Mouse (Mus musculus) left cerebral cortex, adult 9 months (tissue): ENCODE results near the gene Cdk18.

Experiments used
- DNase-seq, 2 experiments: peaks; one replicate each; pipeline ENCODE4 v3.0.0; 2022; ENCODE audit warnings: low spot score in 2 of 2

Gene Cdk18

DNA sequence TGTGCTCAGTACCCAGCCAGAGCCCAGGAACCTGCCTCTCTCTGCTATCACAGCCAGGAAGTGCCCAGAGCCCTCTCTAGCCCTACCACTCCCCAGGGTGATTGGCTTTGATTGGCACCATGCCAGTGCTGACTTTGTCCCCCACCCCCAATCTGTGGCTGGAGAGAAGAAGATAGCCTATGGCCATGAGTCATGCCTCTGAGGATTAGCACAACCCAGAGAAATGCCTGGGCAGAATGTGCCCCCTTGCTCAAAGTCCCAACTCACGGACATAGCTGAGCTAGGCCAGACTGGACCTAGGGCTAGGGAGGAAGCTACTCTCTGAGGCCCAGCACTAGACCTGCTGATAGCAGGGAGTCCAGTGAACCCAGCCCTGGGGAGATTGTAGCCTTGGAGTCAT is 10.7 kb upstream of the Cdk18 start:
- no peak for DNase-seq

DNA sequence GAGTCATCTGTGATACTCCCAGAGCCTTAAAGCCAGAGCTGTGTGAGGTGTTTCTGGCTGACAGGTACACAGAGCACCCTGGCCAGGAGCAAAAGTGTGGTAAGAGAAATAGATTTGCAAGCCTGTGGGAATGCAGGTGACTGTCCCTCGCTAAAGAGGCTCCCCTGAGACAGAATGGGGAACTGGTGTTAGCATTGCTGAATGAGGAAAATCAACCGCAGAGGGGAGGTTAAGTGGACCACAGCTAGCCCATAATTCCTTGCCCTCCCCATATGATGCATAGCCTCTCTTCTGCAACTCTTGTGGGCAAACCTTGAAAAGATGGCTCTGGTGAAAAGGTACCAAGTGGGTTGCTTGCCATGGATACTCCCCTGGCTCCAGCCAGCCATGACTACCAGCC is 9.9 kb upstream of the Cdk18 start:
- DNase-seq = no peak

DNA sequence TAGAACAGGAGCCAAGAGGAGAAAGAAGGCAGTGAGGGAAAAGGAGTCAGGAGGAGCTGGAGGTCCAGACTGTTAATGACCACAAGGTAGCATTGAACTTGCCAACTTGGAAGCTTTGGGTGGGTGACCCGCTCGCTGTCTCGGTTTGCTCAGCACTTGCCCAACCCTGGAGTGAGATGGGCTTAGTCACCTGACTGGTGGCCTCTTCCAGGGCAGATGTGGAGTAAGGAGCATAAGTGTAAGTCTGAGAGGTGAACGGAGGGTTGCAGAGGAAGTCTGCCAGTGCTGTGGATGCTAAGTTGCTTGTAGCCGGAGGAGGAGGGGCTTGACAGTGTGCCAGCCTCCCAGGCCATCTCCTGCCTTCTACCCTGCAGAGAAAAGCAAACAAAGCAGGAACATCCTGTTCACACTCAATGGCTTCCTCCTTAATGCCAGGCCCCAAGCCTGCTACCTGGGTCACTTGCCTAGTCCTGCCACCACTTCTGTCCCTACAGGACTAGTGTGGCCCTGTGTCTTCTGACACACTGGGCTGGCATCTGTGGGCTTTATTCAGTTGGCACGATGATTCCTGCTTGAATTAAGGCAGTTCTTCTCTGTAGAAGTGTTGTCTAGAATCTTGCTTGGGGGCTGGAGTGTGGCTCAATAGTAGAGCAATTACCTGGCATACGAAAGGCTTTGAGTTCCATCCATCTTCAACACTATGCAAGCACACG is 6.6 kb upstream of the Cdk18 start:
- no peak for DNase-seq

DNA sequence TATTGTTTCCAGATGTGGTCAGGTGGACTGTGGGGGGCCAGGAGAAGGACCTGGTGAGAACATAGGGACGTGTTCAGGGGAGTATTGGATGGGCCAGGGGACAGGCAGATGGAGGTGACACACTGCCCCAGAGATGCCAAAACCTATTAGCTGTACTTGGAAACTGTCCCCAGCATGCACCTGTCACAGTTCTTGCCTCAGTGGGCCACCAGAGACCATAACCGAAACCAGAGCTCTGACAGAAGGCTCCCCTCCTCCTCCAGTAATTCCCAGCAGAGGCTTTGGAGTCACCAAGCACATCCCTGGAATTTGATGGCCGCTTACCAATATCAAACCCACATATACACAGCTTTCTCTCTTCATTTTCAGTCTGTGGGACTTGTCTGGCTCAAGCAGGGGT is 5.4 kb upstream of the Cdk18 start:
- DNase-seq = no peak

DNA sequence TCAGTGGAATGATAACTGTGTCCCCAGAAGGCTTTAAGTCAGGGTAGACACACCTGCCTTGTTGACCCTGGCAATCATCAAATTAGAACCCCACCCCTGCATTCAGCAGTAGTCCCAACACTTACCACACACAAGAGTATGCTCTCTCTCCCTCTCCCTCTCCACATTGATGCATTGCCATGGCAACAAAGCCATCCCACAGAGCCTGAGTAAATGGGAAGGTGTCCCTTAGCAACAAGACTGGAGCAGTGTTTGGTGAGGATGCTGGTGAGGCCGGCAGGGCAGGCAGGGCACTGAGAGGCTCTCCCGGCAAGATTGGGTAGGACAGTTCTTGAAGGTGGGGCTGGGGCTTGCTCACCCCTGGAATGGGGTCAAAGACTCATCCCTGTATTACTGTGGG is 4.7 kb upstream of the Cdk18 start:
- peak; percentile 52 to 82 for DNase-seq

DNA sequence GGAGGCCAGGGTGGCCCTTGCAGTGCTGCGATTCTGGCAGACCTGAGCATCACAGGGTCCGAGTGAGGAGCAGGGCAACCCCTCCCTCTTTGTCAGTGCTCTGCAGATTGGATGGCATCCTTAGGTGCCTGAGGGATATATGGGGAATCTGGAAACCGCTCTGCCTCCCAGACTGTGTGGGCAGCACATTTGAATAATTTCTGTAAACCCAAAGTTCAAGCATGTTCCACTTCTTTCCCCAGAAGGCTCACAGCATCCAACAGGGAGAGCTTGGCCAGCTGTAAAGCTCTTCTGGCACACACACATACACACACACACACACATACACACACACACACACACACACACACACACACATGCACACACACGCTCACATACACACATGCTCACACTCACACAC is 4.2 kb upstream of the Cdk18 start:
- DNase-seq = peak in 1 of 2 experiments; percentile 64

DNA sequence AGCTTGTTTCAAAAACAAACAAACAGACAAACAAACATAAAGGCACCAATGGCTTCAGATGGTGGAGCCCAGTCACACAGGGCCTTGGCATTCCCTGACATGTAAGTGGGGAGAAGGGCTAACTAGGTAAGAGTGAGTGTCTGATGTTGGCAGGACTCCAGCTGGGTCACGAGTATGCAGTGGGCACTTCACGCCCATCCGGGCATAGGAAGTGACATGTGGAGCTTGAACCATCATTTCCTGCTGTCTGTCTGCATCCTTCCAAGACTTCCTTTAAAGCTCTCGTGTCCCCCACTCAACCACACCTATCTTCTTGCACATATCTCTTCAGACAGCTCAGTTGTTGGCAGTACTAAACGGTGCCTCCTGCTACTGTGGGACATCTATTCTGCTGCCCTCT is 3.6 kb upstream of the Cdk18 start:
- no peak for DNase-seq

DNA sequence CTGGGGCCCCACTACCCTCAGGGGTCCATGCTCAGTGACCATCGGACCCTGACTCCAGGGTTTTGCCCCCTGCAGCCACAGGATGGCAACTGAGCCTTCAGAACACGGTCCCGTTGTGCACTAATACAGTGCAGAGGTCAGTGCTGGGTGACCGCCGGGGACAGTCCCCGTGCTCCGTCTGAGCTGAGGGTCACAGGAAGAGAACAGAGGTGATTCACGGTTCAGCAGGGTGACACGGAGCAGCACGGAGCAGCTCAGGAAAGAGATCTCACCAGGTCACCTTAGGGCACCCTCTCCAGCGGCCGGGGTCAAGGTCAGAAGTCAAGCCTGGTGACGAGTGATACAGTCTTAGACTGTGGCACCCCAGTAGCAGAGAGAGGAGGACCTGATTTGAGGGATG is 2.3 kb upstream of the Cdk18 start:
- no peak for DNase-seq

DNA sequence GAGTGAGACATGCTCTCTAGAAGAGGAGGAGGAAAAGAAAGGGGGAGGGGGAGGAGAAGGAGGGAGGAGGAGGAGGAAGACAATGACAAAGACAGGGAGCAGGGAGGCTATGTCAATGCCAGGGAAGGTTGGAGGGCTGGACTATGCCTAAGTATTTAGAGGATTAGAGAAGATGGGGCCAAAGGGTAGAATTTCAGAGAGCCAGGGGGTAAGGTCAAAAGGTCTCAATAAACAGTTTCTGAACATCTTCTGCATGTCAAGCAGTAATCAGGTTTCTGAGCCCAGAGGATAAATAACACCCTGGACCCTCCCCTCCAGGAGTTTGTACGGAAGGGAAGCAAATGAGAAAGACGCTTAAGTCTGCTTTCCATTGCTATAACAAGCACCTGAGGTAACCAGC is 1.7 kb upstream of the Cdk18 start:
- DNase-seq = no peak

DNA sequence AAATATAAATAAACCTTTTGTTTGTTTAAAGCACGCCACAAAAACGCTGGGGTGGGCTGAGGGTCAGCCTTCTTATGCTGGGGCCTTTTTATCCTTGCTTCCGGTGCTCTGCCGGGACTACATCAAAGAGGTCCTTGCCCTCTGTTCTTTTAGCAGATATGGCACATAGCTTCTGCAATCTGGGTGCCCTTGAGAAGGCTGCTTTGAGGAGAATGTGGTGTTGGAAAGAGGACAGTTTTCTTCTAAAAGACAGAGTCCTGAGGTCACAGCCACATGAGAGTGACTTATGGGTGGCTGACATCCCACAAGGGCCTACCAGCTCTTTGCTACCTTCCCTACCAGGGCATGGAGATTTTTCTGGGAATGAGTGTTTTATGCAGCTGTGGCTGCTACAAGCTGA is 1.1 kb upstream of the Cdk18 start:
- DNase-seq = no peak

DNA sequence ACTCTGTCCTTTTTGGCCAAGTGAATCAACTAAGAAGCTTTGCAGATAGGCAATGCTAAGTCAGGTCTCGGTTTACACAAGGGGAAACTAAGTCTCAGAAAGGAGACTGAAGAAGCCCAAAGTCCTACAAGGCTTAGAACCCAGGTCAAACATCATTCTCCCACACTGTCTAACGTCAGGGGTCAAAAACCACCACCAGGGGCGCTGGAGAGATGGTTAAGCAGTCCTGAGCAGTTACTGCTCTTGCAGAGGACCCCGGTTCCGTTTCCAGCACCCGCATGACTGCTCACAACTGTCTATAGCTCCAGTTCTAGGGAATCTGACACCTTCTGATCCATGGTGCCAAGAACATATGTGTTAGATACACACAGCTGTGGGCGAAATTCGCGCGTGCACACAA is 687 bp upstream of the Cdk18 start:
- no peak for DNase-seq

DNA sequence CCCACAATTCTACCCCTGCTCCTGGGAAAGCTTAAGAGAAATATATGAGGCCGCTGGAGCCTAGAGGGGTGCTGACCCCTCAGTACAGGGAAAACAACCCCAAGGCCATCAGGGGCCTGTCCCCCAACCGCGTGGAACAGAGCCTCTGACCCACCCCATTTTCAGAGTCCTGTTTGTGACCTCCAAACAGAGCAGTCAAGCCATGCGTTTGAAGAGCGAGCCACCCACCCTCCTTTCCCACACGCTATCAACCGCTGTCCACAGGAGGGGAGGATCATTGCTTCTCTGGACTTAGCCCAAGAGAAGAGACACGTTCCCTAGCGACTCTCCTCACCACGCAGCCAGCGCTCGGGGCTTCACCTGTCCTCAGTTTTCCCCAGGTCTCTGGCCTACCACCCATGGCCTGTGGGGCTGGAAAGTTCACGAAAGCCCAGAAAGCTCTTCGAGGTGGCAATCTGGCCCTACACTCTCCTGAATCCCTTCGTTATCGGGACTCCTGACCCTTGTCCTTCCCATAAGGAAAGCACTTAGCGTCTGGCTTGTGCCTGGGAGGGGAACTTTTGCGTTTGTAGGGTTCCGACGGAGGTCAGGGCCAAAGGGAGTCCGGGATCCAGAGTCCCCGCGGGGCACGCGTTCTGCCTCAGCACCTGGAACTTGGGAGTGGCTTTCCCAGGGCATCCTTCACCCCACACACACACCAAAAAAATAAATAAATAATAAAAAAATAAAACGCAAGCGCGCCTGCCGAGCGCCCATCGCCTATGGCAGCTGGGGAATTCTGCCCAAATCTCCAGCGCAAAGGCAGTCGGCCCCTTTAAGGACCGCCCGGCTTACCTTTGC is 688 bp downstream of the Cdk18 start:
- no peak for DNase-seq

DNA sequence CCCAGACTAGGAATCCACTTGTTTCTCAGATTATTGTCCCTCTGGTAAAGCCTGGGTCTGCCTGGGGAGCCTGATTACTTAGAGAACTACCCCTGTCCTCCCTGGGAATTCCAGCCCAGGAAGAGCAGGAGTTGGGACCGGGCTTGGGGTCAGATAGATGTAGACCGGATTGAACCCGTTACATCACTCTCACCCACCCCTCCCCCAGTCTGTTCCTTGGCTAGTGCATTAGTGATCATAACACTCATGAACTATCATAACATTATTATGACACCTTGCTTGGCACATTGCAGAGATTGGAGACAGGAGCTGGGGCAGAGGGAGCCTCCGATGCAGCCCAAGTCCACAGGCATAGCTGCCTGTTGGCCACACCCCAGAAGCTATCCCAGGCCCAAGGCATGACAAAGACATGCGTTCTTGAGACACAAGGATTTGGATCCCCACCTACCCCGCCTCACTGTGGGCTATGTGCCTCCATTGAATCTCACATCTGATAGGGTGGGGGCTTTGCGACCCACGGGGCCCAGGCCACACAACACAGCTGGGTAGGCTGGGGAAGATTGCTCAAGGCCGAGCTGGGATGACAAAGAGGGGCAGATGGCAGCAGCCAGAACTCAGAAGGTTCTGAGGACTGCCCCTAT is 1.4 kb downstream of the Cdk18 start:
- DNase-seq = no peak

DNA sequence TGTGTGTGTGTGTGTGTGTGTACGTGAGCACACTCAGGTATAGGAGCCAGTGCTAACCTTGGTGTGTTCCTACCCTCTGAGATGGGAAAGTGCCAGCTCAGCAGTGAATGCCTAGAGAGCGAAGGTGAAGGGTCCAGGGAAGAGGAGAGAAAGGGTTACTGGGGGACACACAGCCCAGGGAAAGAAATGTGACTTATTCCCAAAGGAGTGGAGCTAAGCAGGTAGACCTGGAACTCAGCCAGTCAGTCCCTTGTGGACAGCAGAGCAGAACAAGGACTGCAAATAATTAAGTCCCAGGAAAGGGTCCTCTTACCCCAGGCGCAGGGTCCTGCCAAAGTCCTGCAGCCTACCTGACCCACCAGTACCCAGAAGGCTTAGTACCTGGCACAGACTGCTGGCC is 2.6 kb downstream of the Cdk18 start:
- DNase-seq = no peak

DNA sequence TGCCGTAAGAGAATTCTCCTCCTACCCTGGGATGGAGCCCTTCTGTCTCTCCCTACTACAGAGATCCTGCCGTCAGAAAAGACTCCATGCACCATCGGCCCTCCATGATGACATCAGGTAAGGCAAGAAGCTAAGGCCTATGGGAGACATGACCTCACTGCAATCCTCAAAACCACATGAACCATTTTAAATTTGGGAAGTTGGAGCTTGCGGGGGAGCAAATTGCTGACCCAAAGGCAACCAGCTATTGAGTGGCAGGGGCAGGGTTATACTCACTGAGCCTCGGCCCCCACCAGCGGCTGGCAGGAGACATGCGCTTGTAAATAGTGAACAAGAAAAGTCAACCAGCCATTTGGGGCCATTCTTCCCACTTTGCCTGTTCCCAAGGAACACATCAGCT is 3.9 kb downstream of the Cdk18 start:
- no peak for DNase-seq

DNA sequence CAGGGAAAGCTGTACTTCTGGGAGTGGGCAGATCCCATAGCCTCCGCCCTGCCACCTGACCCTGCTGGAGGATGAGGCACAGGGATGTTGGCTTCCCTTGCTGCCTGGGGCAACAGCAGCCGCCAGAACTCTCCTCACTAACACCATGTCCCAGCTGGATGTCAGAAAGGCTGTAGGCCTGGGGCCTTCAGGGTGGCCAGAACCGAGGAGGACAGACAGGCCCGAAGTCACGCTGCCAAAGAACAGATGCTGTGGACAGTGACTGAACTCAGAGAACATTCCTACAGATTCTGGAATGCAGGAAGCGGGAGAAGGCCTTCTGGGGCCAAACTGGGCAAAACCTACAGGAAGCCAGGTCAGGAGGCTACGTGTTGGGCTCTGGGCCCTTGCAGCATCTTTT is 11.2 kb downstream of the Cdk18 start:
- DNase-seq = no peak

DNA sequence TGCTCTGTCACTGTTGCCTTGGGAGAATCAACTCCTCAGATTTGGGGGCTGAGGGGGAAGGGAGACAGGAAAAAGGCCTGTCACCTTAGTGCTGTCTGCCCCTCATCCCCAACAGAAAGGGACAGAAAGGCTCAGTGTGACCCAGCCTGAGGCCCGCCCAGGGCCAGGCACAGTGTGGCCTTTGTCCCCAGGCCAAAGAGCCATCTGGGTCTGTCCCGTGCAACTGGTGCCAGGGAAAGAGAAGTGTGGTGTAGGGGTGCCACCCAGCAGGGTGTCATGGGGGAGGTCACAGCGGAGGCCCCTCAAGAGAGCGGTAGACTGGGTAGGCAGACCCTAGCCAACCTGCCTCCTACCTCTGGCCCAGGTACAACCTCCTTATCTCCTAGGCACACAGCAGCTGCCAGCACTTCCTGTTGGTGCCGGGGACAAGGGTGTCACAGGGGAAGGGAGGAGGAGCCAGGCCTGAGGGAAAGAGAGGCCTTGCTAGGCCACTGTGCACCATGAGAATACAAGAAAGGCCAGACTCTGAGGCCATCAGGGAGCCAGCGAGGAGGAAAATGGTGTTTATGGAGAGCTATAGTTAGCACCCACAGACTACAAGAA is 13.6 kb downstream of the Cdk18 start:
- DNase-seq = peak in 1 of 2 experiments; percentile 53

DNA sequence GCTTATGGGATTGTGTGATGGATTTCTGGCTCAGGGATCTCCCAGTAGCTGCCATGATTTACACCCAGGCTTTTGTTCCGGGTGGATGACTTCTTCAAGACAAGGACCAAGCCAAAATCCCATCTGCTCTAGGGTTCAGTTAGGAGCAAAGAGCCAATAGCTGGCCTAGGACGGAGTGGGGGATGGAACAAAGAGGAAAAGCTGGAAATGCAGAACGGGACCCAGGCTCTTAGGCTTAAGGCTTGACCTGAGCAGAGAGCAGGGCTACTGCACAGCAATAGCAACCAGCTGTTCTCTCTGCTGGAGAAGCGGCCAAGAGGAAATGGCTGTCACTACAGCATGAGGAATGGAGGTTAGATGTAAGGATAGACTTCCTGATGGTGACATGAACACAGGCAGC is 14.2 kb downstream of the Cdk18 start:
- no peak for DNase-seq

DNA sequence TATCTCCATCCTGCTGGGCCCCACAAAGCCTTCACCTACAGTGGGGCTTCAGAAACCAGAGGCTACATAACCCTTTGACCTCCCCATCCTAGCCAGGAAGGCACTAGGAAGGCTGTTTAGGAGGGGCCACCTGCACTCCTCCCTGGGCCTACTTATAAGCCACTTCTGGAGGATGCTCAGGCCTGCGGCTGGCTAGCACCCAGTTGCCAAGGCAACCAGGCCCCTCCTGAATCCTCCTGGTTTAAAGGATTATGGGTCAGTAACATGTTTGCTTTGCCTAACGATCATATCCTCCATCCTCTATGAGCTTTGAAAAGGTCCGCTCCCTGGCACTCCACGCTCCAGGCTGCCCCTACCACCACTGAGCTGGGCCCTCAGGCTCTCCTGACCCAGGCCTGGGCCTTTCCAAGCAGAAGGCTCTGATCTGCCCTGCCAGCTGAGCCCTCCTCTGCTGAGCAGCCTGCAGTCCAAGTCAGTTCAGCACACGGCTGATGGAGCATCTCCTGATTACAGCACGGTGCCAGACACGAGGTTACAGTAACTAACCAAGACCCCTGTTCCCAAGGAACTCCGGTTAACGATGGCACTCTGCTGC is 16.0 kb downstream of the Cdk18 start:
- no peak for DNase-seq

DNA sequence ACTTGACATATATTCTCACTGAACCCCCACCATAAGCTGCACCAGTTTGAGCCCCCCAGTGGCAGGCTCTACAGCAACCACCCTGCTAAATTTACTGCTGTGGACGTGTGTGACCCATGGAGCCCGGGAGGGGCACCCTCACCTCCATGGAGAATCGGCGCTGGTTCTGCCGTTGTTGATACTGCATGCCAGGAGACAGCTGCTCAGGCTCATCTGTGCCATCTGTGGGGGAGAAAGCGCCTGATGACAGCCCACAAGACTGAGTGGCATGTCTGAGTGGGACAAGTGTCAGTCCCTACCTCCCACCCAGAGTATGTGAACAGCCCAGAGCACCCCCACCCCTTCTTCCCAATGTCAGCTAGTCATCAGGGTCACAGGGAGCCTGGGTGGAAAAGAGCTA is 17.6 kb downstream of the Cdk18 start:
- peak in 1 of 2 experiments; percentile 43 for DNase-seq

DNA sequence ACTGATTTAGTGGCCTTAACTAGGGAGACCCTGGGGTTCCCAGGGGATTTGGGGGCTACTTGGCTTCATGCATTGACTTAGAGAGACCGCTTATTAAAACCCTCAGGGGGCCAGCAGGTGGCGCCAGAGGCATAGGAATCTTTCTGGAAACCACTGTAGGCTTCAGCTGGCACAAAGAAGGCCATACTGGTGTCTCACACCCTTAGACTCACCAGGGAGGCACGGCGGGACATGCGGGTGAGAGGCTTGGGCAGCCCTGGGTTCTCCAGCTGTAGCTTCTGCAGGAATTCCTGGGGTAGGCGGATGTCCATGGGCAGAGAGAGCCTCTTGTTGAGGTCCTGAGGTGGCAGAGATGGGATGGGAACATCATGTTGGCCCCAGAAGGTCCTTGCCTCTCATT is 18.2 kb downstream of the Cdk18 start:
- DNase-seq = peak in 1 of 2 experiments; percentile 91

DNA sequence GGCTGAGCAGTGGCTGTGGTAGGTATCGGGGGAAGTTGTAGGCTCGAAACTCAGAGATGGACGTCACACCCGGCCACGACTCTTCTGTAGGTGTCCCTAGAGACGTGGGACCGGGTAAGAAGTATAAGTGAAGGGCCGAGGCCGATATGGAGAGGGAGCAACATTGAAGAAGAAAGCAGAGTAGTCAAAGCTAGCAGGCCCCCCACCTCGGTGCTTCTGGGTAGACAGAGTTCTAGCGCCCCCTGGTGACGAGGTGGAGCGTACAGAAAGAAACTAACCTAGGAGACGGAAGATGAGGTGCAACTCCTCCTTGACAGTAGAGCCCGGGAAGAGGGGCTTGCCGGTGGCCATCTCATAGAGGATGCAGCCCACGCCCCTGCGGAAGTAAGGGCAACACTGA is 22.9 kb downstream of the Cdk18 start:
- peak in 1 of 2 experiments; percentile 70 for DNase-seq
